Mouse (Mus musculus) T-helper 1 cell (primary cell): ENCODE results near the gene Ccdc22.

Experiments
- in situ Hi-C: fragments of 300-600 bp; cut with MboI, MseI; formaldehyde crosslinking; loops from one replicate; pipeline ENCODE4 v1.15.1; 2025; ENCODE audit warnings: high pct_unique_total_duplicates

The Ccdc22 gene

DNA sequence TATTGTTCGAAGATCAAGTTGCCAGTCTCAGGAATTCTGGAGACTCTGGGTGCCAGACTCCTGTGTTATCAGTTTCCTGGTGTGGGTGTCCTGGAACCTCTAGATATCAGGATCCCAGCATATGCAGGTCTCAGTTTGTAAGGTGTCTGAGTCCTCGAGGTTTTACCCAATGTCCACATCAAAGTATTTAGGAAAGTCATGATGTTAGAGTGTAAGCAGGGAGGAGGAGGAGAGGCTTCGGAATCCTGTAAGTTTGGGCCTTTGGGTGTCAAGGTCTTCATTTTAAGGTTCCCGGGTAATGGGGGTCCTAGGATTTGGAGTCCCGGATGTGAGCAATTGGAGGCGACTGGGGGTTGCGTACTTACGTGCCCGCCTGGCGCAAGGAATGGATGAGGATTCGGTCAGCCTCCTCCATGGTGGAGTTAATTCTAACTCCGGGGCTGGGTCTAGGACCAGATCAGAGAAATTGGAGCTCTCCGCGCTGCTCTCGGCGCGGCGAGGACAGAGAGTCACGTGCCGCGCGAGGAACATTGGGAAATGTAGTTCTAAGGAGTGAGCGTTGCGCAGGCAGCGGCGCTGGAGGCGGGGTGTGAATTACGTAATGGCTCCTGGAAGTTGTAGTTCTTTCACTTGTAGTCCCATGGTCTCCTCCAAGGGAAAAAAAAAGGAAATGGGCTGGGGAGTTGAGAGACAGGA lies at the start of gene Ccdc22:
TSS of gene Ccdc22 (minus strand) at position 639 of the 696 bp plus-strand sequence.
- in situ Hi-C loops, result no loop called here

DNA sequence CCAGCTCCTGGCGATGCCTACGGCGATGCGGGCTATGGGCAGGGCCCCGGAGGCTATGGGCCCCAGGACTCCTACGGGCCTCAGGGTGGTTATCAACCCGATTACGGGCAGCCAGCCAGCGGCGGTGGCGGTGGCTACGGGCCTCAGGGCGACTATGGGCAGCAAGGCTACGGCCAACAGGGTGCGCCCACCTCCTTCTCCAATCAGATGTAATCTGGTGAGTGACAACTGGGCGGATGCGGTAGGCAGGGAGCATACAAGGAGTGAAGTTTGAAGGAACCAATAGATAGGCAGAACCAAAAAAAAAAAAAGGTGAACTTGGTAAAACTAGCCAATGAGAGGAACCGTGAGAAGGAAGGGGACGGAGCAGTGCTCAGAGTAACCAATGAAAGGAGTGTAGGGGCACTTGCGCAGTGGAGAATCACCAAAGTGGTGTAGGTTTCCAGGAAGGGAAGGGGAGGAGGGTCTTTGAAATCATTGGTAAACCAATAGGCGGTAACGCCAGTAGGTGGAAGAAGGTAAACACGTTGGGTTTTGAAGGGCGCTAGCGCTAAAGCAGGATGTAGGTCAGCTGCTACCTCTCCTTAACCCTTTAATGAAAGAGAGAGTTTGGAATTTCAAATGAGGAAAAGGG lies 43.5 kb upstream of the Ccdc22 start:
- in situ Hi-C loops, result no loop called here

DNA sequence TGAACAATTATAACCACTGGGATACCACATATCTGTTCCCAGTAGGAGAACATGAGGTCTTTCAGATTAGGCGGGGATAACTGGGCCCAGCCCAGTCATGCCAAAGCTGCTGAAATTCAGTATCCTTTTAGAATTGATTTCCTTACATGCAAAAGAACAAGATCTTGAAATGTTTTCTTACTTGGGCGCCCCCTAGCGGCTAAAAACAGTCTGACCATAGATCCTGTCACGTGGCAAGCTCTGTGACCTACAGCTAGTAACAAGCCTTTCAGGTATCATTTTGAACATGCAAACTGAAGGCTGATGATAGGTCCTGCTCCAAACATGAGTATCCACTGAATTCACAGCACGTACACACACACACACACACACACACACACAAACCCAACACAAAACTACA lies 40.0 kb upstream of the Ccdc22 start:
- in situ Hi-C loops, result no loop called here

DNA sequence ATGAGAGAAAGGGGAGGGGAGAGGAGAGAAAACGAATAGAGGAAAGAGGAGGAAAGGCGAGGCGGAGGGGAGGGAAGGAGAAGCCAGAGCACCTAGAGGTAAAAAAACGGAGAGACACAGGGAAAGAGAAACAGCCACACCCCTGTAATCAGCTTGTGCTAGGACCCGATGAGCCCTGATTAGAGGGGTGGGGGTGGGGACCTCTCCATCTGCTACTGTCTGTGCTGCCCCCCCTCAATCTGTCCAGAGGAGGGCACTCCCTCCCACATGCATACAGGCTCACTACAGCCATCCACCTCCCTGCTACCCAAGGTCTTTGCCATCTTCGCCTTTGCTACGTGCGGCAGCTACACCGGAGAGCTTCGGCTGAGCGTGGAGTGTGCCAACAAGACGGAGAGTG lies 35.5 kb upstream of the Ccdc22 start:
- in situ Hi-C loops, result no loop called here

DNA sequence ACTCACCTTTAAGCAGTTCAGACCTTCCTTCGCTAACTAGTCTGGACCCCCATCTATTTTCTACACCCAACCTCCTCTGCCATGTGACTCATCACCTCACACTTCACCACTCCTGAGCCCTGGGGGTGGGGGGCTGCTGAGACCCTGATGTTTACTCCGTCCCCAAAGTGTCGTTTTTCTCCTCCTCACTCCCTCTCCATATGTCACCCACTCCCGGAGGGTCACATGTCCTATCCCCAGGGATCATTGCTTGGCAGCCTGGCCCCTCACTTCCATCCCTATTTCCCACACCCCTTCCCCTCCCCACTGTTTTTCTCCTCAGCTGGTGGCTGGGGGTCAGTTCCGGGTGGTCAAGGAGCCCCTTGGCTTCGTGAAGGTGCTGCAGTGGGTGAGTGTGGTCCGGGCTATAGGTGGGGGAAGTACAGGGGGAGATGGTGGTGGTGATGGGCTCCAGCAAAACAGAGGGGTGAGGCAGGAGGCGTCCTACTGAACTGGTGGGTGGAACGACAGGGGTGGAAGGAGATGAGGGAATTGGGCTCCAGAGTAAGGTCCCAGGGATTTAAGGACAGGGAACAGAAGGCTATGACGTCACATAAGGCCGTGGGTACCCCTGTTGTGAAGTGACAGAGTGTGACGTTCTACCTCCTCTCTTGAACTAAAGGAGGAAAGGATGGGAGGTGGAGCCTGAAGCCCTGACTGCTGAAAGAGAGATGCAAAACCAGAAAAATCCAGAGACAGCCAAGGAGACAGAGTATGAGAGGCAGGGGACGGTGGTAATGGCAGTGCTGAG lies 34.4 kb upstream of the Ccdc22 start:
- in situ Hi-C loops, result no loop called here

DNA sequence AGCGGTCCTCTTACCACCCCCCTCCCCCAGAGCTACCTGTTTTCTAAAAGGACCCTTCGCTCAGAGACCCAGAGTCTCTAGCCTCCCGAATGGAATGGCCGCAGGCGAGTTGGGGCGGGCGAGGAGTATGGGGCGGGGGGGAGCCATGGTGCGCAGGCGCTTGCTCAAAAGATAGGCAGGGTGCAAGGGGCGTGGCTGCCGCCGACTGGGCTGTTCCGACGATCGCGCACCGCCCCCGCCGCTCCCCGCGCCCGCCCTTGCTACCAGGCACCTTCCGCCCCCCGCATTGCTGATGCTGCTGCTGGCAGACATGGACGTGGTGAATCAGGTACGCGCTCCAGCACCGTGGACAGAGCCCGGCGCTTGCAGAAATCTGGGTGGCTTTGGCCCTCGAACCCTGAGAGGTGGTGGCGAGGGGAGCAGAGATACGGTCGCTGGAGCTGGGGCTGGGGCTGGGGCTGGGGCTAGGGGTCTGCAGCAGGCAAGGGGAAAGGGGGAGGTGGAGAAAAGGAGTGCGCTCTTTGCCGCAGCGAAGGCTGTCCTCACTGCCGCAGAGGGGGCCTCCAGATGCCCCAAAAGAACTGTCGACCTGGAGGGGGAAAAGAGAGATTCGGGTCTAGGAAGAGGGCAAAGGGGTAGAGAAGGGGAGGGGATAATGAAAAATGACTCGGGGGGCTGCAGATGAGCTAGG lies 33.2 kb upstream of the Ccdc22 start, which contains the start of gene Syp:
TSS of gene Syp (plus strand) at position 71 of the 691 bp plus-strand sequence.
- in situ Hi-C loops, result no loop called here

DNA sequence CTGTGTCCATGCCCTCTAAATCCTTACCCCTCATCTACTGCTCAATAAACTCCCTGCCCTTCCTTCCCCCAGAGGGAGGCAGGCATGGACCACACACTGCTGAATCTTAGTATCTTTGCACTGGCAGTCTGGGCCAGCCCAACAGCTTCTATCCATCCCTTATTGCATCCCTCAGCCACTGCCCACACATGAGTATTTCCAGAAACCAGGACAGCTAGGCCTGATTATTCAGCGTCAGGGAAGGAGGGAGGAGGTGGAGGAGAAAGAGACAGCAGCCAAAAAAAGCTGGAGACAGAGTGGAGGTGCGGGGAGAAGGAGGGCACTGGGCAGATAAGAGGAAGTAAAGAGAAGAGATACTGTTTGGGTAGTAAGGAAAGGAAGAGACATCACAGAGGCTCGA lies 29.8 kb upstream of the Ccdc22 start:
- in situ Hi-C loops, result no loop called here

DNA sequence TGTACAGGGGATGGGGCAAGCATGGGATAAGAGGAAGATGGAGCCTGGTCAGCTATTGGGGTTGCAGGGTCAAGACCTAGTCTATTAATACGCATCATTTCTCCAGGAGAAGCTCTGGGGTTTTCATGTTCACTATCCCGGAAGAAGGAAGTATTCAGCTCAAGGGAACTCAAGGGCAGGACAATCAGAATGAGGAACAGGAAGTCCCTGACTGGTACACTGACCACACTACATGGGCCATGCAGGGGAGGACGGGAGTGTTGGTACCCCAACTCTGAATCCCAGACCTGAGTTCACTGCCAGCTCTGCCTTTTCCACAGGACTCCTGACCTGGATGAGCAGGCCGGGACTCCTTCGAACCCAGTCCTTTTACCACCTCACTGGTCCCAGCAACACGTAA lies 27.2 kb upstream of the Ccdc22 start:
- in situ Hi-C loops, result no loop called here

DNA sequence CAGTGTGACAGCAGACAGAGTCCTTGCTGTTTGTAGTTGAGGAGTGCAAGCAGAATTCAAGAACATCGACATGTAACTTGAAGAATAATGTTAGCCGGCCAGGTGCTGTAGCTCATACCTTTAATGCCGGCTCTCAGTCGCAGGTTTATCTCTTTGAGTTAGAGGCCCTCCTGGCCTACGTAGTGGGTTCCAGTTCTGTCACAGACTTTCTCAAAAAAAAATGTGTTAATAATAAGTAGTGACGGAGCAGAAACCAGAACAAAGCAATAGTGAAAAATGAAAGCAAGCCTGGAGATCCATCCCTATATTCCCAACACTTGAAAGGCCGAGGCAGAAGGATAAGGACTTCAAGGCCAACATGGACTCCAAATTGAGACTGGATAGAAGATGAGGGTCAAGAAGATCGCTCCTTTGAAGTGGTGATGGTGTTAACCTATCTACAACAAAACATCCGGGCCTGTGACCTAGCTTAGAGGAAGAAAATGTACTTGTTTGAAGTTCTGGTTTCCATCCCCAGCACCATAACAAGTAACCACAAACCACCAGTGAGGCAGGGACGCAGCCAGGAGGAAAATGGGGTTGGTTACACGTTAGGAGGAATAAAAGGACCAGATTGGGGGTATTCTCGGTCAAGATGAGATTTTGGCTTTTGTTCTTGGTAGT lies 12.7 kb upstream of the Ccdc22 start:
- in situ Hi-C loops, result no loop called here

DNA sequence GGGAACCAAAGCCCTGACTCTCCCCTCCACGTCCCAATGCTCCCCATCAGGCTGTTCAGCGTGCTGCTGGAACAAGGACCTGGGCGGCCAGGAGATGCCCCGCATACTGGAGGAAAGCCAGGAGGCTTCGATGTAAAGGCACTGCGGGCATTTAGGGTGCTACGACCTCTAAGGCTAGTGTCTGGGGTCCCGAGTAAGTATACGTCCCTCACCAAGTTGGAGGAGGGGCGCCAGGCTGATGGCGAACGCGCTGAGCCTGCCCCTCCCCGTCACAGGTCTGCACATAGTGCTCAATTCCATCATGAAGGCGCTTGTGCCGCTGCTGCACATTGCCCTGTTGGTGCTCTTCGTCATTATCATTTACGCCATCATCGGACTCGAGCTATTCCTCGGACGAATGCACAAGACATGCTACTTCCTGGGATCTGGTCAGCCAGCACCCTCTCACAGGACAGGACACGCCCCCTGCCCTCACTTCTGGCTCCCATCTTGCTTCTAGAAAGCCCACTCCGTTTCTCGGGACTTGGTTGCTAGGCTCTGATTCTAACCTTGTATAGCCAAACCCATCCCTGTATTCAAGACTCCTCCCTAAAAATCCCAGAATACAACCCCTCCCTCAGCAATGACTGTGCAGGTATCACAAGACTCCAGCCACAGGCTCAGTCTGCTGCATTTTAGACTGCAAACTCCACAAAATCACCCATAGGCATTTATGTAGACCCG lies 5.4 kb upstream of the Ccdc22 start:
- in situ Hi-C loops, result no loop called here

DNA sequence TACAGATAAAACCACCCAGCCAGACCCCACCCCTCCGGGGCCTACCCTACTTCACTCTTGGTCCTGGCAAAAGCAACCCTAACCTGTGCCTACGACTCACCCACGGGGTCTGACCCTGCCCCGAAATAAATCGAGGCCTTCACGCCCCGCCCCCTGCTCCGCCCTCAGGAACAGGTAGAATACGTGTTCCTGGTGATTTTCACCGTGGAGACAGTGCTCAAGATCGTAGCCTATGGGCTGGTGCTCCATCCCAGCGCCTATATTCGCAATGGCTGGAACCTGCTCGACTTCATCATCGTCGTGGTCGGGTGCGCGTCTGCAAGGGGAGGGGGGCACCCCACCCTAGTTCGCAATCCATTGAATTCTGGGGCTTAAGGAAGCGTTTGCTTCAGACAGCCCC lies 4.7 kb upstream of the Ccdc22 start:
- in situ Hi-C loops, result no loop called here

DNA sequence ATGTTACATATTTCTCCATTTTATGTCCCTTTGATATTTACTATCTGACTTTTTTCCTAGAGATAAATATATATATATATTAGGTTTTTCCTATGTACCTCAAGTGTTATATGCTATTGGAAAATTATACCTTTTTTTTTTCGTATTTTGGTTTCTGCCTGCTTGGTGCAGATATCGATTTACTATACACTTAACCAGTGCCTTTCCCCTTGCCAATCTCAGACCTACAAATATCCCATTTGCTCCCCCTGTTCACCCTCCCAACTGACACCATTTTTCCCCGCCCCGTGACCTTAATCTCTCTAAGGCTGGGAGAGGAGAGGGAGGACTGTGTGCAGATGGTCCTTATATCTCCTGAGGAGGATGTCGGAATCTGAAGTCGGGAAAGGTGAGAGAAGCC lies 1.5 kb upstream of the Ccdc22 start, which contains the start of gene Cacna1f:
TSS of gene Cacna1f (plus strand) at position 301 of the 400 bp plus-strand sequence.
- in situ Hi-C loops, result no loop called here

DNA sequence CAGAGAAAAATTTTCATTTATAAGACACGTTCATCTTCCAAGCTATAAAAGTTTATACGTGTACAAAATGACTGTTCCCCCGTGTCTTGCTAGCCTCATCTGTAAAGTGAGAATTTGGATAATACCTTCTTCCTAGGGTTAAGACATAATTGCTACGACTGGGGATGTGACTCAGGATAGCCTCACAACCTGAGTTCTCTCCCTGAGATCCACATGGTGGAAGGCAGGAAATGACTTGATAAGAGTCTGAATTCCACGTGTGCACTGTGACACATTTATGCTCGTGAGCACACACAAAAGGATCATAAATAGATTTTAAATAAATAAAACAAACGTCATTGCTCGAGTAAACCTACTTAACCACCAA lies 241 bp upstream of the Ccdc22 start:
- in situ Hi-C loops, result no loop called here

DNA sequence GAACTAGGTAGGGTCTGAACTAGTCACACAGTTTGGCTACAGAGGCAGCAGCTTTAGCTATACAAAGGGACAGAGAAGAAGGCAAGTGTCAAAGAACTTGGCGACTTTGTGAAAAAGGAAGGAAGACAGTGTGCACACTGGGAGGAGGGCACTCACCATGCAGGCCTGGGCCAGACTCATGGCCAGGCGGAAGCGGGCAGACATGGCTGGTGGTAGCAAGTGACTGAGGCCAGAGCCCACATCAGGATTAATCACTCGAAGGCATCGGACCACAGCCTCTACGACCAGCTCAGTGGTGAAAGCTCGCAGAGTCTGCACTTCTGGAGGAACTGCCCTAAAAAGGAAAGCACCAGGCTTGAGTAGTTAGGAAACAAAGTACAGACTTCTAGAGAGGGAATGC lies 1.3 kb downstream of the Ccdc22 start:
- in situ Hi-C loops, result no loop called here

DNA sequence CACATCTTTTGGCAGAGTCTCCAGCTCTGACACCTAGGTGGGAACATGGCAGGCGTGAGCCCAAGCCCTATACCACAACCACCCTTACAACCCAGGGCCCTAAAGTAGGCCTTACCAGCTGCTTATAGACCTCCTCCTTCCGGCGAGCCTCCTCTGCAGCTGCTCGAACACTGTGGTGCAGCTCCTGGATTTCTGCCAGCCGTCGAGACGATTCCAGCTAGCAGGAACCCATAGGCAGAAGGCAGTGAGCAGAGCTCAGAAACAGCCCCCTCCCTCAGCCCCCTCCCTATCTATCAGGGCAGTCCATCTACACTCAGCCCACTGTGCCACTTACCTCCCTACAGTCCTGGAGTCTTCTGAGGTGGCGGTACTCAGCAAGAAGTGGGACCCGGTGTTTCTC lies 9.9 kb downstream of the Ccdc22 start:
- in situ Hi-C loops, result no loop called here

DNA sequence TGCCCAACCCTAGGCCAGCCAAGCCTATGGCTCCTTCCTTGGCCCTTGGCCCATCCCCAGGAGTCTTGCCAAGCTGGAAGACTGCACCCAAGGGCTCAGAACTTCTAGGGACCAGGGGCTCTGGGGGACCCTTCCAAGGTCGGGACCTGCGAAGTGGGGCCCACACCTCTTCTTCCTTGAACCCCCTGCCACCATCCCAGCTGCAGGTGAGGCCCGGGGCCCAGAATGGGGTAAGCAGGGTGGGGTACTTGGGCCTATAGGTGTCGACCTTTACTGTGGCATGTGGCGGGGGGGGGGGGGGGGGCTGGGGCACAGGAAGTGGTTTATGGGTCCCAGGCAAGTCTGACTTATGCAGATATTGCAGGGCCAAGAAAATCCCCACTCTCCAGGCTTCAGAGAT lies 19.0 kb downstream of the Ccdc22 start:
- in situ Hi-C loops, result no loop called here

DNA sequence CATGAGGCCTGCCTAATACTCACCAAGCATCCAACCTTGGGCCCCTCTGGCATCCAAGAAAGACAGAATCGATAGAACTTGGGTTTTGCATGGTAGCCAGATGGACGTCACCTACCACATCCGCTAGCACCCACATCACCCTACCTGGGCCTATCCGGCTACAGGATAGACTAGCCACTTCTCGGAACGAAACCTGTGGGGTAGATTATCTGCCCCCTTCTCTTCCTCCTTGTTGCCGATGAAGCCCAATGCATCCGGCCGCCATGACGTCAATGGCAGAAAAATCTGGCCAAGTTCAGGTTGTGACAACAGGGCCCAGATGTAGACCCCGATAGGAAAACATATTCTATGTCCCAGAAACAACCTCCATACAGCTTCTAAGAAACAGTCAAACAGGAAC lies 21.4 kb downstream of the Ccdc22 start:
- in situ Hi-C loops, result no loop called here

DNA sequence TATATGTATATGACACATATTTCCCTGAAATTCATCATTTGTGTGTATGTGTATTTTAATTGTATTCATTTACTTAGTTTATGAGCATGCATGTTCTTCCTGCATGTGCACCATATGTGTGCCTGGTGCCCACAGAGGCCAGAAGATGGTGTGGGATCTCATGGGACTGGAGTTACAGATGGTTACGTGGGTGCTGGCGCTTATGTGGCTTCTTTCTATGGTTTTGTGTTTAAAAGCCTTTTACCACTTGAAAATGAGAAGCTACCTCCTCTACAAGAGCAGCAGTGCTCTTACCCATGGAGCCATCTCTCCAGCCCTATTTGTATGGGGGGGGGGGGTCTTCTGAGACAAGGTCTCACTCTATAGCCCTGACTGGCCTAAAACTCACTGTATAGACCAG lies 24.2 kb downstream of the Ccdc22 start:
- in situ Hi-C loops, result no loop called here

DNA sequence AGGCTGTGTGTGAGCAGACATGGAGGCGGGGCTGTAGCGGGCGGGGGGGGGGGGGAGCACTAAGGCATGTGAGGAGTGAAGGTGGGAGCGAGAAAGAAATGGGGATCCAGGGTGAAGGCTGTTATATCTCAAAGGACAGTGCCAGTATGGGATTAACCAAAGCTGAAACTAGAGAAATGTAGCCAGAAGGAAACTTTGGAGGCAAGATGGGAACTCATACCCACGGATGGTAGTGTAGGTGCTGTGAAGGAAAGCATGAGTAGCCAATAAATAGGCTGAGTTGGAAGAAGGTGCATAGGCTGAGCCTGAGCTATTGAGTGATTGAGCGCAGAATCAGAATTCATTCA lies 30.5 kb downstream of the Ccdc22 start:
- in situ Hi-C loops, result no loop called here

DNA sequence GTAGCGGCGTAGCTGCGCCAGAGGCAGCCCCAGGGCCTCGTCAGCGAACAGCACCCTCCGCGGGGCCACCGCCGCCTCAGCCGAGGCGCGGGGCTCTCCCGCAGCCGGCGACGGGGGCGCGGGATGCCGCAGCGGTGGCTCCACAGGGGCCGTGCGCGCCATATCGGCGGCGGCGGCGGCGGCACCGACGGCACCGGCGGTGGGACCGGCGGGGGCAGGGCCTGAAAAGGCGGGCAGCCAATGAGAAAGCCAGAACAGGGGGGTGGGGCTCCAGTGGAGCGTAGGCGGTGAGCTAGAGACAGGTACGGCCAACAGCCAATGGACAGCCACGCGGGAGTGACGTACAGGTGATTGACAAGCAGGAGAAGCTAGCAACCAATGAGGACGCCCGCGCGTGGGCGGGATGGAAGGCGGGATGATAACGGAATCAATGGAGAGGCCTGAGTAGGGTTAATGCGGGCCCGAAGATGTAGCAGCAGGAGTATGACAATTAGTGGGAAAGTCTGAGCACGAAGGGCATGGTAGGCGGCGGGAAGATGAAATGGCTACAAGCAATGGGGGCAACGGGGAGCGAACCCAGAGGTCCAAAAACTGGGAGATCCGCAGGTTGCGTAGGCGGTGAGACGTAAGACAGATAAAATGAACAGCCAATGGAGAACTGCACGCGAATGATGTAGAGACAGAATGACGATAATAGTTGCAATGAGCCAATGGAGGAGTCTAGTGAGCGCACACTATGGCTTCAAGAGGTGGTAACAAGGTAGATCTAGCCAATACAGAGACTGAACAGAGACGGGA lies 31.0 kb downstream of the Ccdc22 start, which contains the start of gene Ppp1r3f:
TSS of gene Ppp1r3f (minus strand) at position 197 of the 798 bp plus-strand sequence.
- in situ Hi-C loops, result no loop called here
